Mouse (Mus musculus): ENCODE results near the gene Mtf2.

- TF ChIP-seq CTCF (IDR thresholded peaks at IDR 0.05; ENCODE audit: low read depth, low read length) = no peak
- TF ChIP-seq TAL1 (conservative IDR thresholded peaks at IDR 0.05; ENCODE audit: low read depth, low read length) = no peak
- no peak for TF ChIP-seq POLR2AphosphoS5 (IDR thresholded peaks at IDR 0.05; ENCODE audit: insufficient replicate concordance, low read depth, low read length)
Measured at GRCm38 (mm10) chr5:108043908-108044307, 21.6 kb upstream of the Mtf2 start.
